Mouse (Mus musculus) G1E (cell line): ENCODE data around the gene Sema5a. TPM values are rescaled to one million over a fixed set of nuclear protein-coding genes. Genes with fewer than 3 reads are reported as not detected.

ENCODE experiments used
- ATAC-seq: 2 replicates; pipeline ENCODE4 v1.8.0; 2016; ENCODE audit warnings: mild to moderate bottlenecking; ENCODE audit not compliant: insufficient number of reproducible peaks, poor library complexity, low FRiP score, severe bottlenecking; ENCODE audit errors: extremely low read depth
- DNase-seq: peaks from one replicate; pipeline ENCODE4 v3.0.0; 2012; ENCODE audit warnings: low spot score
- H3K27me3 ChIP-seq: 2 replicates; pipeline ENCODE4 v1.6.1; 2012; ENCODE audit warnings: mild to moderate bottlenecking, low read length, inconsistent platforms; ENCODE audit not compliant: insufficient read depth
- H3K36me3 ChIP-seq: replicated peaks from 2 replicates; pipeline ENCODE3; 2012; ENCODE audit warnings: mild to moderate bottlenecking, inconsistent platforms
- H3K4me1 ChIP-seq: 2 replicates; pipeline ENCODE4 v1.6.1; 2012; ENCODE audit warnings: low read depth, low read length, inconsistent platforms, mixed read lengths; ENCODE audit not compliant: insufficient read depth
- H3K4me3 ChIP-seq: 2 replicates; pipeline ENCODE4 v1.5.1; 2012; ENCODE audit warnings: low read depth, mild to moderate bottlenecking, inconsistent platforms, low read length, moderate library complexity, mixed read lengths
- H3K9me3 ChIP-seq: replicated peaks from 2 replicates; pipeline ENCODE4 v1.6.1; 2012; ENCODE audit warnings: inconsistent platforms
- CTCF ChIP-seq: IDR thresholded peaks from 2 replicates; pipeline ENCODE4 v1.5.1; 2012; ENCODE audit warnings: low read depth, low read length, inconsistent platforms, mixed read lengths
- GATA1 ChIP-seq: IDR thresholded peaks from 2 replicates; pipeline ENCODE4 v1.6.1; 2012; ENCODE audit warnings: borderline replicate concordance, low read length, inconsistent platforms, mixed read lengths
- GATA2 ChIP-seq: IDR thresholded peaks from 2 replicates; pipeline ENCODE4 v1.6.1; 2012; ENCODE audit warnings: low read depth, low read length, inconsistent platforms, borderline replicate concordance
- POLR2AphosphoS5 ChIP-seq: IDR thresholded peaks from 2 replicates; pipeline ENCODE4 v1.6.1; 2012; ENCODE audit warnings: low read depth, low read length, inconsistent platforms; ENCODE audit not compliant: insufficient replicate concordance
- TAL1 ChIP-seq: conservative IDR thresholded peaks from 2 replicates; pipeline ENCODE4 v1.6.1; 2012; ENCODE audit warnings: low read depth, low read length, inconsistent platforms, mixed read lengths
- polyA plus RNA-seq: library from polyadenylated mRNA; stranded (reverse); fragments of >175 nt; gene quantifications from 2 replicates; pipeline ENCODE4 v1.2.3, GENCODE M21; 2012
- total RNA-seq, 2 experiments: library from RNA; stranded (forward) in 1 of 2; stranded (reverse) in 1 of 2; fragments of 200-1000 nt in 1 of 2; fragments of >200 nt in 1 of 2; fragmentation: Nextera tagmentation in 1 of 2; gene quantifications; 2 replicates each; pipeline ENCODE4 v1.2.3; 2014 to 2017

The Sema5a gene
- total and polyA plus RNA-seq, 3 experiments, result 0.33 TPM; not detected in 2

GRCm38 (mm10) chr15:32434274-32434673, 189.7 kb downstream of the Sema5a start:
- Histone ChIP-seq H3K27me3 (no peaks in the 10 kb centered on the region), H3K4me3 (no peak overlapping the region), H3K36me3 (no peaks in the 10 kb centered on the region), H3K4me1 (no peaks in the 10 kb centered on the region), H3K9me3 (no peaks in the 10 kb centered on the region)
- TF ChIP-seq GATA1, result no peak
- no peak for TF ChIP-seq CTCF
- TF ChIP-seq TAL1, result no peak
- no peak for TF ChIP-seq POLR2AphosphoS5
- no peak for TF ChIP-seq GATA2
- no peak for DNase-seq
- no peak for ATAC-seq

GRCm38 (mm10) chr15:32437654-32438053, 193.0 kb downstream of the Sema5a start:
- no peaks in the 10 kb centered on the region for H3K36me3 ChIP-seq
- TF ChIP-seq POLR2AphosphoS5 (no peak), CTCF (no peak), GATA2 (no peak), TAL1 (no peak), GATA1 (no peak)
- no peak for ATAC-seq
- H3K4me1 ChIP-seq, result no peaks in the 10 kb centered on the region
- DNase-seq, result no peak
- H3K27me3 ChIP-seq, result no peaks in the 10 kb centered on the region
- H3K4me3 ChIP-seq, result no peak overlapping the region
- no peaks in the 10 kb centered on the region for H3K9me3 ChIP-seq

- ATAC-seq (no peak), DNase-seq (no peak)
- Histone ChIP-seq H3K4me3 (no peak overlapping the region), H3K4me1 (no peaks in the 10 kb centered on the region), H3K36me3 (no peaks in the 10 kb centered on the region), H3K9me3 (no peaks in the 10 kb centered on the region), H3K27me3 (no peaks in the 10 kb centered on the region)
- no peak for TF ChIP-seq CTCF
- no peak for TF ChIP-seq GATA1
- TF ChIP-seq POLR2AphosphoS5, result no peak
- no peak for TF ChIP-seq TAL1
- no peak for TF ChIP-seq GATA2
These were observed 198.1 kb downstream of the Sema5a start for GRCm38 (mm10) chr15:32442745-32443144.

GRCm38 (mm10) chr15:32447558-32448349, 203.1 kb downstream of the Sema5a start:
- H3K27me3 ChIP-seq, result no peaks in the 10 kb centered on the region
- DNase-seq (no peak), ATAC-seq (no peak)
- H3K9me3 ChIP-seq, result no peaks in the 10 kb centered on the region
- TF ChIP-seq GATA1, result no peak
- no peak overlapping the region for H3K4me3 ChIP-seq
- H3K4me1 ChIP-seq, result no peaks in the 10 kb centered on the region
- H3K36me3 ChIP-seq, result no peaks in the 10 kb centered on the region

- Histone ChIP-seq H3K4me1 (no peaks in the 10 kb centered on the region), H3K27me3 (no peaks in the 10 kb centered on the region), H3K36me3 (no peaks in the 10 kb centered on the region), H3K4me3 (no peak overlapping the region), H3K9me3 (no peaks in the 10 kb centered on the region)
- no peak for ATAC-seq
- DNase-seq, result no peak
- TF ChIP-seq POLR2AphosphoS5 (no peak), CTCF (no peak), GATA2 (no peak), TAL1 (no peak), GATA1 (no peak)
These were observed 214.4 kb downstream of the Sema5a start for GRCm38 (mm10) chr15:32459046-32459445.

GRCm38 (mm10) chr15:32460238-32460637, 215.6 kb downstream of the Sema5a start:
- H3K36me3 ChIP-seq, result no peaks in the 10 kb centered on the region
- no peak for TF ChIP-seq GATA2
- no peak for TF ChIP-seq GATA1
- no peak for TF ChIP-seq CTCF
- TF ChIP-seq POLR2AphosphoS5, result no peak
- DNase-seq (no peak), ATAC-seq (no peak)
- H3K4me1 ChIP-seq, result no peaks in the 10 kb centered on the region
- no peaks in the 10 kb centered on the region for H3K9me3 ChIP-seq
- no peak overlapping the region for H3K4me3 ChIP-seq
- no peaks in the 10 kb centered on the region for H3K27me3 ChIP-seq
